Mouse (Mus musculus) hindbrain, embryonic 15.5 days (tissue): ENCODE results near the gene Ovca2. TPM values are rescaled to one million over a fixed set of nuclear protein-coding genes. Genes with fewer than 3 reads are reported as not detected.

Source experiments
- ATAC-seq: fragments of 200-750 bp; cut with Nextera tagmentation; 2 replicates; pipeline ENCODE4 v1.8.0; 2017; ENCODE audit warnings: low read depth, moderate number of reproducible peaks, moderate TSS enrichment; ENCODE audit not compliant: low FRiP score
- H3K27ac ChIP-seq: fragments of 300-500 bp; sonication (generic); replicated peaks from 2 replicates; pipeline ENCODE4 v1.5.1; 2015; ENCODE audit warnings: mild to moderate bottlenecking, inconsistent platforms
- H3K27me3 ChIP-seq: fragments of 300-500 bp; sonication (generic); 2 replicates; pipeline ENCODE4 v1.6.1; 2015; ENCODE audit warnings: control low read depth, inconsistent platforms
- H3K36me3 ChIP-seq: fragments of 300-500 bp; sonication (generic); 2 replicates; pipeline ENCODE4 v1.6.1; 2015; ENCODE audit warnings: control low read depth, inconsistent platforms
- H3K4me1 ChIP-seq: fragments of 300-500 bp; sonication (generic); replicated peaks from 2 replicates; pipeline ENCODE4 v1.6.1; 2015; ENCODE audit warnings: control low read depth, inconsistent platforms
- H3K4me2 ChIP-seq: fragments of 300-500 bp; sonication (generic); 2 replicates; pipeline ENCODE4 v1.6.1; 2015; ENCODE audit warnings: moderate library complexity, mild to moderate bottlenecking, inconsistent platforms
- H3K4me3 ChIP-seq: fragments of 300-500 bp; sonication (generic); 2 replicates; pipeline ENCODE4 v1.5.1; 2015; ENCODE audit warnings: mild to moderate bottlenecking, inconsistent platforms
- H3K9ac ChIP-seq: fragments of 300-500 bp; sonication (generic); 2 replicates; pipeline ENCODE4 v1.6.1; 2015; ENCODE audit warnings: inconsistent platforms
- H3K9me3 ChIP-seq: fragments of 300-500 bp; sonication (generic); 2 replicates; pipeline ENCODE4 v1.6.1; 2016; ENCODE audit warnings: control low read depth, inconsistent platforms
- WGBS: fragments of 180-500 bp; shearing (Covaris S2); methylation state at CpG from one replicate; pipeline ENCODE4 v1.1.7; 2015; 5-methylcytosine and 5-hydroxymethylcytosine counted together
- polyA plus RNA-seq: library from polyadenylated mRNA; unstranded; fragments of >200 nt; fragmentation: Nextera tagmentation; extraction: Ambion mirVana; gene quantifications from 2 replicates; pipeline ENCODE4 v1.2.1, GENCODE M21; 2015

The Ovca2 gene
- polyA plus RNA-seq, 1 experiment from 2014 or later = 14.8 TPM

DNA sequence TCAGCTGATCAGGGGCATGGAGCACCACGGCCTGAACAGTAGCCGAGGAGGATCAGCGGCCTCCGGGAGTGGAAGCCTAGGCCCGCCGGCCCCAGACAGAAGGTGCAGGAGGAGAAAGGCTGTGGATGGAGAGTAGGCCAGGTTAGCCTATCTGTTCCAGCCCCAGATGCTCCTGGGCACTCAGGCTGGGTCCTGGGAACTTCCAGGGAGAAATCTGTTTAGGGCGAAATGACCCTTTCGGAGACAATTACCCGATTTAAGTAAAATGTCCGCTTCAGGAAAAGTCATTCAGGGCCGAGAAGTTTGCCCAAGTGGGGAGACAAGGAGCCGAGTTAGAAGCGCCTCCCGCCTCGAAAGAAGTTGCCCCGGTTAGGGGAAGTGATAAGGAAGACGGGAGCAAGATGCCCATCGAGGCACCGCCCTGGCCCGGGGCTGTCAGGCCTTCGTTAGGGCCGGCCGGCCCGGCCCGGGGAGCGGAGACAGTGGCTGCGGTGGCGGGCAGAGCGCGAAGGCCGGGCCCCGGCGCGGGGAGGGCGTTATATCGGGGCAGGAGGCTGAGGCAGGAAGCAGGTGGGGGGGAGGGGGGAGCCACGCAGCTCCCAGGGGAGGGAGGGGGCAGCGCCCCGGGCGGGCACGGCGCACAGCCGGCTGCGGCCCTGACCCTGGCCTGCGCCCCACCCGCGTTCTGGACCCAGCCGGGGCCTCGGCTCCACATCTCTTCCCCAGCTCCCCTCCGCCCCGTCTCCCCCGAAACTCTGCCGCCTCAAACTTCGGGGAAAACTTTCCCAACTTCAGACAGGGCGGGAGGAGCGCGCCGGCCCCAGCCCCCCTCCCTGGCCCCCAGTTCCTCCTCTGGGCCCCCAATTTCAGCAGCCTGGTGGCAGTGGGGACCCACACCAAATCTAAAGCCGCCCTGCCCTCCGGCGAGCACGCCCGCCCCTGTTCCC lies 10.7 kb downstream of the Ovca2 start:
- WGBS = 4% methylated on average over 57 of the region's 63 CpGs
- peak overlapping the region; percentile 54 for H3K27ac ChIP-seq

DNA sequence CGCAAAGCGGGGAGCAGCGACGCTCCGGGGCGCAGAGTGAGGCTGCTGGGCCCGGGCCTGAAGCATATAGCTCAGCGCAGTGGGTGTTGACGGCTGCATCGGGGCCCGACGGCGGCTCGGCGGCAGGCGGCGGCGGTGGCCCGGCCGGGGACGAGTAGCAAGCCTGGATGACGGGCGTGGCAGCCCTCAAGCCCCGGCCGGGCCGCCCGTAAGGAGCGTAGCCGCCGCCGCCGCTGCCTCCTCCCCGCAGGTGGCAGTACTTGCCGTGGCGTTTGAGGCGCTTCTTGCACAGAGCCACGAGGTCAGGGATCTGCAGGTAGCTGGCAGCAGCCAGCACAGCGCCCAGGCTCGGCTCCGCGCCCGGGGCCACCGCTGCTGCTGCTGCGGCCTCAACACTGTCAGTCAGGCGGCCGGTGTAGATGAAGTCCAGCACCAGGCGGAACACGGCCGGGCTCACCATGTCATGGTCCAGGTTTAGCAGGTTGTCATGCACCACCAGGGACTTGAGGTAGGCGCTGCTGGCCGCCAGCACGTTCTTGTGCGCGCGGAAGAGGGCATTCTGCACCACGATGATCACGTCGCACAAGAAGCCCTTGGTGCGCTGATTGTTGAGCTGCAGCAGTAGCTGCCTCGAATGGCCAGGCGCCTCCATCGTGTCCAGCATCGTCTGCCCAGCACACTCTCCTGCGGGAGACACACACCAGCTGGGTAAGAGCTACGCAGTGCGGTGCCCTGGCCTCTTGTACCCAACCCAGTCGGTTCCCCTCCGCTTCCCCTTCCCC lies 11.6 kb downstream of the Ovca2 start:
- H3K4me1 ChIP-seq = peaks cover 68% of the 10 kb centered on the region
- no peaks in the 10 kb centered on the region for H3K9me3 ChIP-seq
- H3K4me2 ChIP-seq = peak overlapping the region; percentile 98
- peaks cover 7% of the 10 kb centered on the region; the same call in 1 of the 2 replicates for H3K36me3 ChIP-seq
- H3K27me3 ChIP-seq = peaks cover 69% of the 10 kb centered on the region
- peak overlapping the region; percentile 45 for H3K4me3 ChIP-seq
- peak overlapping the region; percentile 23; the same call in 1 of the 2 replicates for H3K9ac ChIP-seq
- 0 out of 2 replicates have a peak overlapping the region, but pooled peaks have one; percentile 1 for H3K27ac ChIP-seq
- 4% methylated on average over 68 of the region's 68 CpGs for WGBS
- ATAC-seq = no peak

More for the DNA sequence above, 10.7 kb downstream of the Ovca2 start:
- Histone ChIP-seq H3K9ac (peak overlapping the region; percentile 55; the same call in 1 of the 2 replicates), H3K4me3 (peak overlapping the region; percentile 45), H3K9me3 (no peaks in the 10 kb centered on the region), H3K36me3 (peaks cover 5% of the 10 kb centered on the region; the same call in 1 of the 2 replicates), H3K4me1 (peaks cover 76% of the 10 kb centered on the region), H3K4me2 (peak overlapping the region; percentile 98), H3K27me3 (peaks cover 62% of the 10 kb centered on the region)
- no peak for ATAC-seq

DNA sequence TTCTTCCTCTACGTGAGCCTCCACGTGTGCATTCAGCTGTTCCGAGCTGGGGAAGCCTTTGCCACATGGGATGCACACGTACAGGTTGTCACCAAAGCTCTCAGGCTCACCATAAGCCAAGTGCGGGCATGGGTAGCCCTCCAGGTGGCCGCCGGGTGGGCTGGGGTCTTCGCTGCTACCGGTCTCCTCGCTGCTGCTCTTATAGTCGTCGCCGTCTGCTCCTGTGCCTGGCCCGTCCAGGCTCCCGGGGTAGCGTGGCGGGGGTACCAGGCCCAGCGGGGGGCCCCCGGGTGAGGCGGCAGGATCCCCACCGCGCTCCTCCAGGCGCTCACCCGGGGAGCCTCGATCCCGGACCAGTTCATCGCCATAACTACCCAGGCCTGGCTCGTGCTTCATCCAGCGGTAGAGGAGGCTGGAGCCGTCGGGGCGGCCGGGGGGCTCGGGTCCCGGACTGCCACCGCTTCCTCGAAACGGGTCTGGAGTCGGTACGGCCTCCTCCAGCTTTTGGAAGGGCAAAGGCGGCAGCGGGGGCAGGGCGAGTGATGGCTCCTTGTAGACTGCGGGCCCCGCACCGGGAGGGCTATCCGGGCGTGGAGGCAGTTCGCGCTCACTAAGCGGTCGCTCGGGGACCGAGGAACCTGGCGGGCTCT lies 12.3 kb downstream of the Ovca2 start:
- H3K9me3 ChIP-seq = no peaks in the 10 kb centered on the region
- peaks cover 62% of the 10 kb centered on the region for H3K4me1 ChIP-seq
- peak overlapping the region; percentile 23; the same call in 1 of the 2 replicates for H3K9ac ChIP-seq
- H3K36me3 ChIP-seq = peaks cover 7% of the 10 kb centered on the region; the same call in 1 of the 2 replicates
- H3K27ac ChIP-seq = no peak overlapping the region
- peaks cover 69% of the 10 kb centered on the region for H3K27me3 ChIP-seq
- WGBS = 7% methylated on average over 55 of the region's 55 CpGs
- H3K4me3 ChIP-seq = peak overlapping the region; percentile 45
- no peak for ATAC-seq
- peak overlapping the region; percentile 98 for H3K4me2 ChIP-seq

DNA sequence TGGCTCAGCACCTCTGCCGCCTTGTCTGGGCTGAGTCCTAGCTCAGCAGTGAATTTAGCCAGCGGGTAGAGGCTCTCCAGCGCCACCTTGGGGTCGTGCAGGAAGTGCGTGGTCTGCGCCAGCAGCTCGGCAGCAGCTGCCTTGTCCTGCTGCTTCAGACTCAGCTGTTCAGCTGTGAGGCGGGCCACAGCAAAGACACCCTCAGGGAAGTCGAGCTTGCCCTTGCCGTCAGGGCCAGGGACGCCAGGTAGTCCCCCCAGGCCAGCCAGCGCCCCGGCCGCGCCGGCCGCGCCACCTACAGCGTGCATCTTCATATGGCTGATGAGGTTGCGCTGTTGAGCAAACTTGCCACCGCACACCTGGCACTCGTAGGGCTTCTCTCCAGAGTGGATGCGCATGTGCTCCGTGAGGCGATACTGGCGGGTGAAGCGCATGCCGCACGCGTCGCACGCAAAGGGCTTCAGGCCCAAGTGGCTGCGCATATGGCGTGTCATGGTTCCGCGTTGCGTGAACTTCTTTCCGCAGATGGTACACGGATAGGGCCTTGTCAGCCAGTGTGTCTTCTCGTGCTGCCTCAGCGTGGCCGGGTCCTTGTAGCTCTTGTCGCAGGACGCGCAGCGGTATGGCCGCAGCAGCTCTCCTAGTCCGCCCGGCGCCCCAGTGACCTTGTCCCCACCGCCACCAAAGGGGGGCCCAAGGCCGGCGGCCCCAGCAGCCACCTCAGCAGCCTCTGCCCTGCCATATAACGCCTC lies 13.0 kb downstream of the Ovca2 start:
- Histone ChIP-seq H3K4me1 (peaks cover 56% of the 10 kb centered on the region), H3K4me3 (peak overlapping the region; percentile 45), H3K9me3 (no peaks in the 10 kb centered on the region), H3K27ac (no peak overlapping the region), H3K36me3 (peaks cover 7% of the 10 kb centered on the region; the same call in 1 of the 2 replicates), H3K4me2 (peak overlapping the region; percentile 98), H3K9ac (peak overlapping the region; percentile 18; the same call in 1 of the 2 replicates), H3K27me3 (peaks cover 69% of the 10 kb centered on the region)
- 4% methylated on average over 54 of the region's 54 CpGs for WGBS
- ATAC-seq = no peak

DNA sequence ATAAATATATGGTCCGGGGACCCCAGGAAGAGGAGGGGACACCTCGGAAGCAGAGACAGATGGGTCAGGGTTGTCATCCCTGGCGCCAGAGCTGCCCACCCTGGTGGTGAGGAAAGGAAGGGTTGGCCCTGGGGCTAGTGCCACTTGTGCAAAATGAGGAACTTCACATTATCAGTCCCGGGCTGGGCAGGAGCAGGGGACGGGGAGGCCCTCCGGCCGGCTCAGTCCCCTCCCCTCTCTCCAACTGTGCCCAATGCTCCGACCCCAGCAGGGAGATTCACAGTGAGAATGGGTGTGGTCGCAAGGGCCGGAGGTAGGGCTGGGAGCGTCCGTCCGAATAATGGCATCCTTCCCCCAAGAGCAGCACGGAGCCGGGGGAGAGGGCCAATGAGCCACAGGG lies 13.9 kb downstream of the Ovca2 start:
- no peak overlapping the region for H3K4me2 ChIP-seq
- 18% methylated on average over 15 of the region's 15 CpGs for WGBS
- no peak for ATAC-seq

DNA sequence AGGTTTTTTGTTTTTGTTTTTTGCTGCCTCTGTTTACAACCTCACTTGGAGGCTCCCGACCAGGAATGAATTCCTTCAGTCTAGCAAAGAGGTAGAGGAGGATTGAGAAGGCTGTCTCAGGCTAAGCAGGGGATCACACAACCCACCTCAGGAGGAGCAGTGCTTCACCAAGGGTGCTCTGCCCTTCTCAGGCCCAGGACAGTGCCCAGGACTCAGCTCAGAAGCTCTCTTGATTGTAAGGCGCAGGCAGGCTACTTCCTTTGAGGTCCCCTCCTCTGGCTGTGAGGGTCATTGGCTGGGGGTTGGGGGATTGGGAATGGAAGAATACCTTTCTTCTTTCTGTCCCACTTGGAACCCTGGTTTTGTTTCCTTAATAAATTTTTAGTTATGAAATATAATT lies 14.6 kb downstream of the Ovca2 start:
- H3K36me3 ChIP-seq = peaks cover 7% of the 10 kb centered on the region; the same call in 1 of the 2 replicates
- H3K4me1 ChIP-seq = peaks cover 40% of the 10 kb centered on the region
- WGBS = 70% methylated on average over 2 of the region's 2 CpGs
- no peak overlapping the region for H3K4me3 ChIP-seq
- H3K27me3 ChIP-seq = peaks cover 67% of the 10 kb centered on the region
- no peak overlapping the region for H3K27ac ChIP-seq
- H3K9ac ChIP-seq = no peak overlapping the region
- ATAC-seq = no peak
- H3K4me2 ChIP-seq = no peak overlapping the region
- no peaks in the 10 kb centered on the region for H3K9me3 ChIP-seq

More for the DNA sequence above, 13.9 kb downstream of the Ovca2 start:
- Histone ChIP-seq H3K9me3 (no peaks in the 10 kb centered on the region), H3K4me3 (peak overlapping the region; percentile 1; the same call in 1 of the 2 replicates), H3K4me1 (peaks cover 47% of the 10 kb centered on the region), H3K36me3 (peaks cover 7% of the 10 kb centered on the region; the same call in 1 of the 2 replicates), H3K9ac (no peak overlapping the region), H3K27me3 (peaks cover 69% of the 10 kb centered on the region), H3K27ac (no peak overlapping the region)

DNA sequence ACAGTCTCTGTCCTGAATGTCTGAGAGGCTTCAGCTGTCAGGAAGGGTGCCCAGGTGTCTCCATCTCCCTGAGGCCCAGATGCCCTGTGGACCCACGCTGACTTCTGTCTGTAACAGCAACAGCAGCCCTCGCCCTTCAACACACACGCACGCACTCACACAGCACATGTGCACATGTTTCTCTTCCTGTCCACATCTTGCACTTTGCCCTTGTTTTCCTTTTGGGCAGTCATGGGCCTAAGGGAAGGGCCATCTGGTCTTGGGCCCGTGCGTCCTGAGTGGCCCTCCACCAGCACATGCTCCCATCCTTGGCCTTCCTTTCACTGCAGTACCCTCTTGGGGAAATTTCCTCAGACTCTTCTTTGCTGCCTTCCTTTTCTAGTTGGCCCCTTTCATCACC lies 15.3 kb downstream of the Ovca2 start:
- Histone ChIP-seq H3K4me2 (no peak overlapping the region), H3K9me3 (no peaks in the 10 kb centered on the region), H3K27me3 (peaks cover 60% of the 10 kb centered on the region), H3K9ac (no peak overlapping the region), H3K4me3 (no peak overlapping the region), H3K36me3 (peaks cover 7% of the 10 kb centered on the region; the same call in 1 of the 2 replicates), H3K4me1 (peaks cover 34% of the 10 kb centered on the region), H3K27ac (no peak overlapping the region)
- WGBS = 87% methylated on average over 6 of the region's 6 CpGs
- ATAC-seq = no peak

DNA sequence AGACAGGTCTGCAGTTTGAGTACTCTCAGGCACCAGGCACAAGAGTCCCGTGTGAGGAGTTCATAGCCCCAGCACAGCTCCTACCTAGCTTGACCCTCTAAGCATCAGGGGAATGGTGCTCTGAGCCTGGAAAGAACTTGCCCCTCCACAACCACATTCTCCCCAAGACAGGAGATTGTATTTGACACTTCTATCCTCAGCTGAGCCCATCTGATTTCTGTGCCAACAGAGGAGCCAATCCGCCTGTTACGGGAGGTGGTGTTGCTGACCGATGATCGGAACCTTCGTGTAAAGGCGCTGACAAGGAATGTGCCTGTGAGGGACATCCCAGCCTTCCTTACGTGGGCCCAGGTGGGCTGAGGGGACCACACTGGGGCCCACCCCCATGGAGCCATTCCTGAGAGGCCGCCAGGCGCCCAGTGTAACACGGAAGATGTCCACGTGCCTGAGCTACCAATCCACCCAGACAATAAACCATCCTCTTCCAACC lies 16.0 kb downstream of the Ovca2 start:
- peaks cover 7% of the 10 kb centered on the region; the same call in 1 of the 2 replicates for H3K36me3 ChIP-seq
- peaks cover 54% of the 10 kb centered on the region for H3K27me3 ChIP-seq

DNA sequence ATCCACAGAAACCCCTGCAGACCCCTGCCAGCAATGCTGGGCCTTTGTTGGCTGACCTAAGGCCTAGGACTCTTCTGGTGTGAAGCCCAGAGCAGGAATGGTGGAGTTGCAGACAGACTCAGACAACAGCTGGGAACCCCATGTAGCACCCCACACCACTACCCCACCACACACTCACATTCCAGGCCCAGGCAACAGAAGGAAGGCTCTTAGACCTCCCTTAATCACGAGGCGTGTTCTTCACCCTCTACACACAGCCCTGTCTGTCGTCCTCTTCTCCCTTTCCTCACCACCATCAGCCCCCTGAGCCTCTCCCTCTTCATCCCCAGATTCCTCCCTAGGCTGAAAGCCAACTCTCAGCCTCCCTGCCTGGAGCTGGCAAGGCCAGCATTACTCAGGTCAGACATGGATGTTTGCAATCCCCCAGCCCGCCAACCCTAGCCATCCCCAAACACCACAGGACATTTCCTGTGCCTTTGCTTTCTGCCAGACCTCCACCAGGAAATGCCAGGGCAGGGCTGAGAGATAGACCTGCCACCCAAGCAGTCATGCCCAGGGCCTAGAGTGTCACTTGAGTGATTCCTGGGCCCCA lies 17.1 kb downstream of the Ovca2 start:
- no peak for ATAC-seq
- no peak overlapping the region for H3K4me2 ChIP-seq
- no peaks in the 10 kb centered on the region for H3K9me3 ChIP-seq
- H3K27ac ChIP-seq = no peak overlapping the region
- H3K27me3 ChIP-seq = peaks cover 43% of the 10 kb centered on the region
- H3K4me3 ChIP-seq = no peak overlapping the region
- WGBS = 64% methylated on average over 4 of the region's 4 CpGs
- H3K4me1 ChIP-seq = peaks cover 15% of the 10 kb centered on the region
- peaks cover 10% of the 10 kb centered on the region; the same call in 1 of the 2 replicates for H3K36me3 ChIP-seq
- H3K9ac ChIP-seq = no peak overlapping the region

More for the DNA sequence above, 16.0 kb downstream of the Ovca2 start:
- Histone ChIP-seq H3K4me1 (peaks cover 26% of the 10 kb centered on the region), H3K9ac (no peak overlapping the region), H3K4me3 (no peak overlapping the region), H3K4me2 (no peak overlapping the region), H3K27ac (no peak overlapping the region), H3K9me3 (no peaks in the 10 kb centered on the region)
- 88% methylated on average over 12 of the region's 12 CpGs for WGBS
- ATAC-seq = no peak

DNA sequence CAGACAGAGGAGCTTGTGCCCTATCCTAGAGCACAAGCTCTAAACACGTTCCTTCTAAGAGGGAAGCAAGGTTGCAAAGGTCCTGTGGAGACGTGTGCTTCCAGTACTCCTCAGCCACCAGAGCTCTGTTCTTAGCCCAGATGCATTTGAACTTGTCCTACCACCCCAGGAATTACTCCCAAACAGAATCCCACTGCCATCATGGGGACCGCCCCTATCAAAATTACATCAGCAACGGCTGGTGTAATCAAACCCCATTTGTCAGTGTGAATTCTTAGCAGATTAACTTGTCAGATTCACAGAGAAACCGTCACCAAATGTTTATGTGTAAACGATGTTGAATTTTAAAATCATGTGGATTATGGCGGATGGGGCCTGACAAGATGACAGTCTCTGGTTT lies 17.7 kb downstream of the Ovca2 start:
- peaks cover 9% of the 10 kb centered on the region for H3K4me1 ChIP-seq
- no peaks in the 10 kb centered on the region for H3K9me3 ChIP-seq
- no peak overlapping the region for H3K27ac ChIP-seq
- H3K4me3 ChIP-seq = no peak overlapping the region
- 89% methylated on average over 7 of the region's 7 CpGs for WGBS
- H3K9ac ChIP-seq = no peak overlapping the region; the same call in 1 of the 2 replicates
- peaks cover 37% of the 10 kb centered on the region for H3K27me3 ChIP-seq
- H3K36me3 ChIP-seq = peaks cover 10% of the 10 kb centered on the region; the same call in 1 of the 2 replicates
- ATAC-seq = no peak
- H3K4me2 ChIP-seq = no peak overlapping the region
